Mouse (Mus musculus): Measurements from ENCODE around the gene Car10.

Gene Car10

DNA sequence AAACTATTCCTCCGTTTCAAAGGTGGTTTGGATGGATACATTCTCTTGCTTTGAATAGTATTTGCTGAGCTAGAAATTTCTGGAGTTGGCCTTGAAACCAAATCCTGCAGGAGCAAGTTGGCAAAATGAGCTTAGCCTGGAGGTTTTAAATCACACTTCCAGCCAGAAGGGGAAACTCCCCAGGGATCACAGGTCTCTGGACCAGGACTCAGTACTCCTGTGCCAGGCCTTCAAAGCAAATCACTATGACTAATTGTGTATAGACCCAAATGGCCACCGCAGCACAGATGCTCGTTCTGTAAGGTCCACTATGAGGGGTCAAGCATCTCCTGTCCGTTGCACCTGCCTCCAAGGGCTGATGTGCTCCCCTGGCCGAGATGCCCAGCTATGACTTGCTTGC, 403.8 kb downstream of the Car10 start:
- DNase-seq, result no peak

DNA sequence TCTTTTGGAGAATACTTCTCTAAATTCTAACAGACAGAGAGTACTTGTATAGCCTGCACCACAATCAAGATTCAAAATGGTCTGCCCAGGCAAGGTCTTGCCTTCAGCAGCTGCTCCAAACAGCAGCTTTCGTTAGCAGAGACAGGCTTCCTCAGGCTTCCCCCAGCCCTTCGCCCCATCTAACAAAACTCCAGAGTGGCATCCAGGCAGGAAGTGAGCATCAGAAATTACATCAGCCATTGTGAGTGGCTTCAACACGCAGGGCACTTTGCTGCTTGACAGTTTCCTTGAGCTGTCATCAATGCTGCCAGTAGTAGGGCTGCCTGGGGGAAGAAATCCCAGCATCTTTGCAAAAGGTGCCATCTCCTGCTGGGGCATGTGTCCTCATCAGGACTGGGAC, 405.0 kb downstream of the Car10 start:
- DNase-seq, result no peak

DNA sequence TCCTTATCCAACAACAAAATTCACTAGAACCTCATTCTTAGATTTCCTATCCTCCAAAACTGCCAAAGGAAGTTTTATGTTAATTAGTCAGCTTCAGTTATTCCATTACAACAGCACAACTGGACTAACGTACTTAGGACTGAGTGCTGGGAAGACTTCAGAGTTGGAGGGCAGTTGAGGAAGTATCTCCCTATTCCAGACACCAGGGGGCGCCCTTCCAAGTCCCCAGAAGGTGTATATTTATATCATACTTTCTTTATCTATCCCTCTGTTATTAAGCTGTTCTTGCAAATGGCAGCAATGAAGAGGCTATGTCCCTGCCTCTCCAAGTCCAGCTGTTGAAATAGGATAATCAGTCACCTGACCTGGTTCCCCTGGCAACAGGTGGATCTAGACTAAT, 405.6 kb downstream of the Car10 start:
- DNase-seq, result peak; percentile 16

DNA sequence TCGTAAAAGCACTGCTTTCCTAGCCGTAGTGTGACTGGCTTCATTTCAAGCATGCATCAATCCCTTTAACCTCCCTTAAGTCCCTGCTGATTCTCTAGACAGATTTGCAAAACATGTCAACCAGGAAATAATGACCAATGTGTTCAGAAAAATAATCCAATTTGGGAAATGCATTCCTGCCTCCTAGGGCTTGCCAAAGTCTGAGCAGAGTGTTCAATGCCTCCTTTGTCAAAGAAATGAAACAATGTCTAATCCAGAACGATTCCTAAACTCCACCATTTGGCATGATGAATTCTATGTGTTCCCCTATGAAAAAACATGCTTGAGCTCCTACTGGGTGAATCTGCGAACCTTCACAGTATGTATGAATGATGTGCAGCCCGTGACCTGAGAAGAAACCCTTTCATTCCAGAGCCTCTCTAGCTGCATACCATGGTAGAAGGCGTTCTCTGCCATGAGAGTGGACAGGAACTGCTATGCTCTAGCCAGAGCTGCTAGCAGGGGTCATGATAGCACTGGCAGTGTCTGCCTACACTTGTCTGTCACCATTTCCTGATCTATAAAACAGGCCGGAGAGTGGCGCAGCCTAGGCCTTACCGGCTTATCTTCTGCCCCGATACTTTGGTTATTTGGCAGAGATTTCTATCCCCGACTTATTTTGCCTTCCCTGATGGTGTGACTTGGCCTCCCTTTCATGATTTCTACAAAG, 411.9 kb downstream of the Car10 start:
- DNase-seq, result no peak

DNA sequence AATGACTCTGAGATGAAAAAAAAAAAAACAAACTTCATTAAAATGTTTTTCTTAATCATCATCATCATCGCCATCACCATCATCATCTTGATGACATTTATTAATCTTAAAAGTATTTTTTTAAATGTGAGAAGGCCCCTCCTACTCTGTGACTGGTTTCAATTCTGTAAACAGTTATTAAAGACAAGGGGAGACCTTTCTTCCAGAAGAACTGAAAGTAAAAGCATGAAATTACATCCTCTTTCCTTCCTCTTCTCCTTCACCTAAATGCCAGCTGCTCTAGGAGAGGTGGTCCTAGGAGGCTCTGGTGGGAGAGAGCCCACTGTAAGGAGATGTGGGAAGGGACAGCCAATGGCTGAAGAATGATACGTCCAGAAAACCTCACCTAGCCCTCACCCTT, 415.0 kb downstream of the Car10 start:
- DNase-seq, result no peak

DNA sequence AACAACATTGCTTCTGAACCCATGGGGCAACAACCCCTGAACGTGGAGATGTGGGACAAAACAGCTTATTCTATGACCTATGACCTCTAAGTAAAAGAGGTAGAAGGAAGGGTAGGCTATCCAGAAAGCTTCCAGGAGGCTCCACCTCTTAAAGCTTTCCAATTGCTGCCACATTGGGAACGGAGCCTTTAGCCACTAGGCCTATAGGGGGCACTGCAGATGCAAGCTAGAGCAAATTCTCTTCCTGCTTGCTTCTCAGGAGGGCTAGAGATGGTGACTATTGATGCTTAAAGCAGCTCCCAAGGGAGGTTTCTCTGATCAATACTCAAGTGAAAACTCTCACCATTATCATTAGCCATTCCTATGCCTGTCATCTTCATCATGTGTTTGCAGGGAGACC, 416.6 kb downstream of the Car10 start:
- DNase-seq, result no peak

DNA sequence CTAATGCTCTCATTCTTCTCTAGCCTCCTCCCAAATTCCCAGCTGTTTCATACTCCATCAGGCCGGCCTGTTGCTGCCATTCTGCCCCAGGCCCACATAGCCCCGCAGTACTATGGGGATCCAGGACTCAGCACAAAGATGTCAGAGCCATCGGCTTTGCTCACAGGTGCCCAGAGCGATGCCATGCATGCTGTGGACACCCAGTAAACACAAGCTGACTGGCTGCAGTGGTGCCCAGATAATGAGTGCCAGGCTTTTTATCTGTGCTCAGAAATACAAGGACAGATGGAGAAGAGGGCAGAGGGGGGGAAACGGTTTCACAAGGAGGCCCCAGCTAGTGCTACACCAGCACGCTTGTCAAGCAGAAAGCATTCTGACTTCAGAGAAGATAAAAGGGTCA, 417.7 kb downstream of the Car10 start:
- DNase-seq, result no peak

DNA sequence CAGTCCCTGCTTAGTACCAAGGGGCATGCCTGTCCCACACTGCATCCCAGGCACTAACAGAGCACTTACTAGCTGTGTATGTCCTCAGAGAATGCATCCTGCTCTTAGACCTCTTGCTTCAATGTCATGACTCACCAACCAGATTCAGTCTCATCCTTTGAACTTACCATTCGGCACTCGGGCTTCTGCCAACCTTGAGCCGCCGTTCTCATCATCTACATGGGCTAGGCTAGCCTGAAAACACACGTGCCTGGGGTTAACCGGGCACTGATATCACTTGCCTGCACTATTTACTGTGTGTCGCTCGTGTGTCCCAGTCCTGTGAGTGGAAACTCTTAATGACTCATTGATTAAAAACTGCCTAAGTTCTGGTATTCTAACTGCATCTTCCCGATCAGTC, 418.4 kb downstream of the Car10 start:
- DNase-seq, result no peak

DNA sequence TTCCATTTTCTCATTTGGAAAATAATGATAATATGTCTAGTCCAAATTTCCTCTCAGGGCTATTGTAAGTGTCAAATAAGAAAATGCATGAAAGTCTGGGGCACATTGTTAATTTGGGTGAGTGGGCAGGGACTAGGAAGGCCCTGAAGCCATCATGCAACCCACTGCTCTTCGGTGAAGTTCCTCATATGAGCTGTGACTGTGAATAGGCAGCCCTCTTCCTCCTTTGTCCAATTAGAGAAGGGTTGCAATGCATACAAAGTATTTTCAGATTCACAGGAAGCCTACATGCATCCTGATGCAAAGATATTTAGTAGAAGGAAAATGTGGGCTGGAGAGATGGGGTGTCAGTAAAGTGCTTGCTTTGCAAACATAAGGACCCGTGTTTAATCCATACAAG, 419.1 kb downstream of the Car10 start:
- no peak for DNase-seq

DNA sequence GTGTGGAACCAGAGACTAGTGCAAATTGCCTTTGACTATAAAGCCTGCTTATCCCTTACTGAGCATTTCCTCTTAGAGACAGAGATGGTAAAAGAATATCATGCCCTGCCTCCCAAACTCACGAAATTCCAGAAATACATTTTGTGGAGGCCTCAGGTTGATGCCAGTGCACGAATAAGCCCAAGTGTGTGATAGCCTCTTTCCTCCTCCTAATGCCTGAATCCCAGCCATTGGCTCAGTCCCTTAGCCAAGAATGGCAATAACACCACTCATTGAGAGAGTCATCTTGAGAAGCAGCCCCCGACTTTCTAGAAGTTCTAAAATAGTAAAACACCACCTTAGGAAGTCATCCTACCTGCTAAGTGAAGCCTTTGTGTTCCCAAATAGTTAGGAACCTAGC, 424.7 kb downstream of the Car10 start:
- no peak for DNase-seq

DNA sequence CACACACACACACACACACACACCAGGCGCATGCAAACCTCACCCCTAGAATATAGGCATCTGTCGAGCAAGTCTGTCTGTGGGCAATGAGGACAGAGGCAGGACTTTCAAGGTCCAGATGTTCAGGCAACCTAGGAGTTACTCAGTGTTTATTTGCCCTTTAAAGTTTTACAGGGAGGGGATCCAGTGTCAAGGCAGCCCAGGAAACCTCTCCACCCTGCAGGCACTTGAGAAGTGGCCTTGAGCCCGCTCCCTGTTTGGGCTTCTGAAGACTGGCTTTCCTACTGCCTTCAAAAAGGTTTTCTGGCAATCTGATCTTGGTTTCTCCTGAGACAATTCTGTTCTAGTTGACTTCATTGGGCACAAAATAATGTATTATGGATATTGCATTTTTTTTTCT, 428.1 kb downstream of the Car10 start:
- no peak for DNase-seq

DNA sequence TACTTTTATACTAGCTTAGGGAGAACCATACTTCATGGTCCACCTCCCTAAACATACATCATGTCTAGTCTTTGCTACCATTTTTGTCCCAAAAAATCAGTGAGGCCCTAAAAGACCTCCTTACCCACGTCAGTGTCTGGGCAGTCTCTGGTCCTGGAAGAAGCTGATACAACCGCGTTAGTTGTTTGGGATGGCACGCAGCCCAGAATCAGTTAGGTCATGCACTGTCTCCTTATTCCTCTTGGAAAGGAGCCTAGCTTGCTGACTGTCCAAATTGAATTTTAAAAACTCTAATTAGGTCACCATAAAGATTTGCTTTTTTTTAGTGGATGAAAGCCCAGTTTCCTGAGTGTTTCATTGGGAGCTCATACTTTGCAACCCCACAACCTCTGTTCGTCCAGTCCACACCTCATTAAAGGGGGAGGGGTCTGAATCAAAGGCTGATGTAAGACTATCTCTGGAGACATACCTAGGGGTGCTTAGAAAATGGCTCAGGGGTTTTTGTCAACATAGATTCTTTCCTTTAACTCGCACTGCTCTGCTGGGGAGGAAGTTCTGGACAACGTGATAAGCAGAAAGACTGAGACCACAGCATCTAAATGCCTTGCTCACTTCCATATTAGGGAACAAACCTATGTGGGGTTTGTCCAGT, 433.3 kb downstream of the Car10 start:
- peak; percentile 51 for DNase-seq

DNA sequence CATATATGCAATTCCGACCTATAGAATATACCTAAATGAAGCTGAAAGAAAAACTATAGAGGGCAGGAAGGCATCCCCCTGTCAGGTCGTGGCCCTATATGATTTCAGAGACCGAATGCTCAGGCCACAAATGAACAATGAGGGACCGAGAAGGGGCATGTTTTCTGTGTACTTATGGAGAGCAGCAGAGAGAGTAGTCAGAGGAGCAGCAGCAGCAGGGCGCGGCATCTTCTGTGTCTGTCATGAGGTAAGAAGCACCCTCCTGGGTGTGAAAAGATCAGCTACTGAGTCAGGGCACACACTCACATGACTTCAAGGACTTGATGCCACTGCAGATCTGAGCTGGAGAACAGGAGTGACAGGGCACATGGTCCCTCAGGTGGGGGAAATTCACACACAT, 438.4 kb downstream of the Car10 start:
- DNase-seq, result no peak

DNA sequence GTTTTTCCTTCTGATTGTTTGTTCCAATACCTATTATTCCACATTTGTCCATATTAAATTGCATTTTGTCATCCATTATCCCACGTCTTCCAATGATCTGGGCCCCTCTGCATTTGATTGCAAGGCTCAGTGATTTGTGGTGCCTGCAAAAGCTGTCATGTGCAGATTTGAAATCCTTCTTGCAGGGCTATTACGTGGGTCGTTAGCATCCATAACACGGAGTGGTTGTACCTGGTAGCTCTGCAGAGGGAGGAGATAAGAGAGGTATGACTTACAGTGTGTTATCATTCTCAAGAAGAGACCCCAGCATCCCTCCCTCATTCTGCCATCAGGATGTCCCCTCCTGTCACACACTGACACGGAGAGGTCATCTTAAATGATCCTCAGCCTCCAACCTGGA, 451.1 kb downstream of the Car10 start:
- no peak for DNase-seq

DNA sequence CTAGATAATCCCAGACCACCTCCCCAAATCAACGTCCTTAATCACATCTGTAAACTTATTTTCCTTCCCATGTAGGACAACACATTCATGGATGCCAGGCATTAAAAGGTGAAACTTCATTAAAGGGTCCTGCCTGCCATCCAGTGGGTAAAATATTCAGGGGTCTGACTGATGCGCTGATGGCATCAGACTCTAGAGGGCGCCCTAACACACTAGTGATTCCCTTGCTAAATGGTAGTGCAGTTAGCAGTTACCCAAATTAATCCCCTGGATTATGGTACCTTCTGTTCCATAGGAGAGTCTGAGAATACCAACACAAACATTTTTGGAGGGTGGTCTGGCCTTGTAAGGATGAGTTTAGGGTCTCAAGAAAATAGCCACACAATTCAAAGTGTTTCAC, 453.1 kb downstream of the Car10 start:
- peak; percentile 43 for DNase-seq

DNA sequence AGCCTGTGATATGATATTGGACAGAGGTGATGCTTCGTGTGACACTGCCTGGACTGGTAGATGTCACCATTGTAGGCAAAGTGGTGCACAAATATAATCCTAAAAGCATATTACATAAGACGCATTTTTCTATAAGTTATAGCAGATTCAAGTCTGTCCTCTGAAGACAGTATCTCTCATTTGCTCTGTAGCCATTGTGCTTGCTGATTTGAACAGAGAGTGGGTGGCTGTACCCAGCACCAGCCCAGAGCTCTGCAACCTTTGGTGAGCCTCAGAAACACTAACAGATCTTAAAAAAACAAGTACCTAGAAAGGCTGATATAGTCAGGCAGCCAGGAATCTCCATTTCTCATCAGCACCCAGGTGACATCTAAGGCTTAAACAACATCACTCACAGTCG, 461.3 kb downstream of the Car10 start:
- DNase-seq, result no peak

DNA sequence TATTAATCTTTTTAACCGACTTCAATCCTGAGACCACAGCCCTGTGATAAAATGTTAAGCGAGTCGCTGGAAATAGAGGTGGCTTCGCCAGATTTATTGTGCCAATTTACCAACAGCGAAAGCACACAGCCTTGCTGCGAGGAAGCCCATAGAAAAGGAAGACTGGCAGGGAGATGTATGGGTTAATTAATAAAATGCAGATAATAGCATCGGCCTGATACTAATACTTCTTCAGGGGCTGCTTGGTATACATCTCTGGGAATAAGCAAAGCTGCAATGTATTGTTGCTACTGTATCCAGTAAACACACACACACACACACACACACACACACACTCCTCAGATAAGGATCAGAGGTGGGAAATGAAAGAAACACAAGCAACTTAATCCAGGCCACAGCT, 462.7 kb downstream of the Car10 start:
- DNase-seq, result no peak

DNA sequence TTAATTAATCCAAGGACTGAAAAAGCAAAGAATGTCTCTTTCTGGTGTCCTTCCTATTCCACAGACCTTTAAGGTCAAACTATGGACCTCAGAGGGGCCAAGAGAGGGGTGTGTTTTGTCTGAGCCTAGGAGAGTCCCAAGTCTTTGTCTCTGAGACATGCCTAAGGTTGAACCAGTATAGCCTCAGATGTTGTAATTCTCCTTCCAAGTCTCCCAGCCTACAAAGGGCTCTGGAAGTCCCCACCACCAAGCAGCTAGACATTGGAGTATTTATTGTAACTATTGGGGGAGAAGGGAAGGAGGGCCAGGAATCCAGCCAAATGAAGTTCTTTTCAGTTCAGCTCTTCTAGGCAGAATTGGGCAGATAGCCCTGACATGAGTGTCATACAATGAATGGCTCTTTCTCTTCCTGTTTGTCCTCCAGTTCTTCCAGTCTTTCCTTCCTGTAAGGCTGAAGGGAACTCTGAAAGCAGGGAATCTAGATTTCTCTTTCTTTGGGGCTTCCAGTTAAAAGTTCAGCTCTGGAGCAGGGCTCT, 464.6 kb downstream of the Car10 start:
- peak; percentile 13 for DNase-seq

DNA sequence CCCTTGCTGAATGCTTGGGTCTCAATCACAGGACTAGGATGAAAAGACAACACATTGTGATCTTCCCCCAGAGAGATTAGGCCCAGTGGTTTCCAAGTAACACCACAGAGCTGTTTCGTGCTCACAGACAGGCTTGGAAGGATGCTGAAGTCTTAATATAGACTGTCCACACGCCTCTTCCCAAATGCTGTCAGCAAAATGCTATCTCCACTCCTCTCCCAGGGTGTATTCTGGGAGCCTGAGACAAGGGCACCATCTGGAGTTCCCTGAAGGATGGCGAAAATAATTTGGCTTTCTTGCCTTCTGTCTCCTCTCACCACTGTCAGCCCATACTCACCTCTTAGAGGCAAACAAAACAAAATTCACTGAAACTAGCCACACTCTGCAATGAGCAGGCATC, 467.9 kb downstream of the Car10 start:
- DNase-seq, result no peak

DNA sequence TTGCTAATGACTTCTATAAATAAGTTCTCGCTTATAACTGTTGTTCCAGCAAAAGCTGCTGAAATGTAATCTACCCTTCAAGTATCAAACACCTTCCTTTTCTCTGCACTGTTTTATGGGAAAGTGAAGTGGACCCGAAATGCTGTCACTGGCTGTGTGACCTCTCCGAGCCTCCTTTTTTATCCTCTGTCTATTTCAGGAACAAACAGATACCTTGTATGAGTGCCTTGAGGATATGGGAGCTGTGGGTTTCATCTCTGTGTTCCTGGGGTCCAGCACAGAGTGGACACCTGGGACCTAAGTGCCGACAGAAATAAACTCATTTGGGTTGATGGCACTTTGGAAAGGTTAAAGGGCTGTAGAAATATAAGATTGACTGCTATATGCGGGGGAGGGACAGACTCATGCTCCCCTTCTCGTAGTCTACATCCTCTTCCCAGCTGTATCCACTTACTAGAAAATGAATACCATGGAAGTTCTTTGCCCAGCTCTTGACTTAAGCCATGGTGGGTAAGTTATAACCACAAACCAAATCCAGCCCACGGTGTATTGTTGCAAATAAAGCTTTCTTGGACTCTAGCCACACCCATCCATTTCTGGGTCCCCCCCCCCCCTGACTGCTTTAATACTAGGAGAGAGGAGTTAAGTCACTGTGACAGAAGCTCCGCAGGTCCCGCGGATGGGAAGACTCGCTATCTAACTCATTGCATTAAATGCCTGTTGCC, 474.3 kb downstream of the Car10 start:
- DNase-seq, result no peak

DNA sequence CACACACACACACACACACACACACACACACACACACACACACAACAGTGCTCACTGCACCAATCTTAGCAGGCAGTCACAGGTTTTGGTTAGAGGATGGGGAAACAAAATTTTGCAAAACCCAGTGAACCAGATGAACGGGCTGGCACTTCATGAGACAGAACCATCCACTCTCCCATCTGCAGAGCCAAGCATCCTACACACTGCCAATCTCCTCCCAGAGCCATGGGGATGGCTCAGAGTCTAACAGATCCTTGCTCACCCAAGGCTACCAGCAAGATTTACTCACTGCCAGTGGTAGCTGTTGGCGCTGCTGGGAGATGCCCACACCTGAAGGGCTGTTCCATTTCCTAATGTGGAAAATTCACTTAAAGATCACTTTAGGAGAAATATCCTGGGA, 479.6 kb downstream of the Car10 start:
- no peak for DNase-seq

DNA sequence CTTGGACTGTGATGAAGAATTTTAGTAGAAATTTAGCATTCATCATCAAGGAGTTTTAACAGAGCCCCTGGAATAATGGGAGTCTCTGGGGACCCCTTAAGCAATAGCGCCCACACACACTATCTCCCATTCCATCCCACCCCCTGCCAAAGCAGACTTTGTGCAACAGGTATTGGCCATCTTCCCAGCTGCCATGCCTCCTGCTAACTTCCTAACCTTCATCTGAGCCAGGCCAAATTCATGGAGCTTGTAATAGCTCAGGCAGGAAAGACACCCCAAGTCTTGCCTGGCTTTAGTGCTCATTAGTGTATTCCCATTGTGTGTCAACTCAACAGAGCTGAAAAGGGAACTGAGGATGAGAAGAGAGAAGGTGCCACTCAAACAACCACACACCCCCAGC, 481.8 kb downstream of the Car10 start:
- no peak for DNase-seq

DNA sequence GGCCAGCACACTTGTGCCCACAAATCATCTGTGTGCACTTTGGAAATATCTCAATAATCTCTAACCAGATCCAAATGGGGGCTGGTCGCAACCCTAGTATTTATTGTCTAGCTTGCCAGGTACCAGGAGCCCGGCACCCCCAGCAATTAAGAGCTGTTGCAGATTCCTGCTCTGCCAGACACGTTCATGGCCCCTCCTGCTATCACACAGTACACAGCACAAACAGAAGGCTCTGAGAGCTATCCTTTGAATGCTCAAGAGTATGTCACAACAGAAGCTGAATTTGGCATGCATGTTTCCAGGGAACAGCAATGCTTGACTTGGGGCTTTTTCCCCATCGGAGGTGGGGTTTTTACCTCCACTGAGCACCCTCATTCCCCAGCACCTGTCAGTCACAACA, 483.5 kb downstream of the Car10 start:
- DNase-seq, result no peak

DNA sequence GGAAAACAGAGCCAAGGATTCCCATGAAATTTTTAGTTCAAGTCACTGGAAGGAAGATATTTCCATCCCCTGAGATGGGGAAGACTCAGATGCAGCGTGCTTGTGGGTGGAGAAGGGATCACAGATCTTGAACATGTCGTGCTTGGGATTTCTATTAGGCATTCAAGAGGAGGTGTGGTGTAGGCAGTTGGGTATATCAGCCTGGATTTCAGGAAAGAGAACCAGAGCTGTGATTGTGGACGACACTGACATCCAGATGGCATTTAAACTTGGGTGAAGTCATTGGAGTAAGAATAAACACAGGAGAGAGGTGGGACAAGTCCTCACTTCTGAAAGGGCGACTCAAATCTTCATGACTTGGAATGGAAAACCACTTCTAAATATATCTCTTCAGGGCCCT, 490.0 kb downstream of the Car10 start:
- DNase-seq, result no peak
